Mouse (Mus musculus): ENCODE measurements around the gene Gm21060. TPM values are rescaled to one million over a fixed set of nuclear protein-coding genes. Genes with fewer than 3 reads are reported as not detected.
"Not testable (repeated sequence)": the region's sequence is repeated elsewhere in the genome, so short reads cannot be mapped to it uniquely, and the experiment has no call there.

Gene Gm21060
- polyA plus RNA-seq, 1 experiment from 2014 or later: not detected

GRCm38 (mm10) chr19:61265349-61266245 lies 31.3 kb downstream of the Gm21060 start:
- no peak overlapping the region; the same call in 1 of the 2 replicates for H3K27ac ChIP-seq (replicated peaks)
- H3K4me1 ChIP-seq: no peaks in the 10 kb centered on the region
- no peak overlapping the region for H3K4me3 ChIP-seq
- WGBS: 31% methylated on average over 3 of the region's 3 CpGs
- H3K4me2 ChIP-seq (replicated peaks): no peak overlapping the region
- peak; percentile 19; the same call in 1 of the 2 replicates for ATAC-seq (ENCODE audit: low FRiP score, low read depth)
- H3K9me3 ChIP-seq: no peaks in the 10 kb centered on the region
- no peaks in the 10 kb centered on the region for H3K36me3 ChIP-seq
- no peak overlapping the region; the same call in 1 of the 2 replicates for H3K9ac ChIP-seq (replicated peaks)
- no peaks in the 10 kb centered on the region for H3K27me3 ChIP-seq

DNA sequence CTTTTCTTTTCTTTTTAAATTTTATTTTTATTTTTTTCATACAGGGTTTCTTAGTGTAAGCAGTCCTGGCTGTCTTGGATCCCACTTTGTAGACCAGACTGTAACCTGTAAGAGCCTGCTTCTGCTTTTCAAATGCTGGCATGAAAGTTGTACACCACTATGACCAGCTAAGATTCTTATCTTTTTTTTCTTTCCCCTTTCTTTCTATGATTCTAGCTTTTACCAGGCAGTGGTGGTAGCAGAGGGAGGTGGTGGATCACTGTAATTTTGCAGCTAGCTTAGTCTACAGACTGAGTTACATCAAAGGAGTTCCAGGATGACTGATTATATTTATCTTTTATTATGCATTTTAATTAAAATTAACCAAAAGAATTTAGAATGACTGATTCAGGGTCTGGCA lies 31.9 kb downstream of the Gm21060 start:
- no peak for ATAC-seq (ENCODE audit: low FRiP score, low read depth)
- no peak overlapping the region for H3K27ac ChIP-seq (replicated peaks)
- no peaks in the 10 kb centered on the region for H3K36me3 ChIP-seq
- H3K9ac ChIP-seq (replicated peaks): no peak overlapping the region
- no peak overlapping the region for H3K4me2 ChIP-seq (replicated peaks)
- no peaks in the 10 kb centered on the region for H3K27me3 ChIP-seq
- no peak overlapping the region for H3K4me3 ChIP-seq
- H3K9me3 ChIP-seq: no peaks in the 10 kb centered on the region
- H3K4me1 ChIP-seq: no peaks in the 10 kb centered on the region

DNA sequence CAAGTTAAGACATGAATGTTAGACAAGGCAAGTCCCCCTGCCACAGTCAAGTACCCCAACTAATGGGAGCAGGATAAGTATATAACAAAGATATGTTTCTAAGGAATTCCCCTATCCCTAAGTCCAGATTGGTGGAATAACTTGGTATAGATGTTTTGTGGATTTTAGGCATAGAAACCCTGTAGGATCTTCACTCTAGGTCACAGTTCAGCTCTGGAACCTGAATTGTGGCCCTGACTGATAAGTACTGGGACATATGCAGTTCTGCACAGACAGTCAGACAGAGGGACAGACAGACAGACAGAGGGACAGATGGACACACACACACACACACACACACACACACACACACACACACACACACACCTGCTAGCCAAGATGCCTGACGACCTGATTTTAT lies 32.6 kb downstream of the Gm21060 start:
- Histone ChIP-seq H3K9me3 (no peaks in the 10 kb centered on the region), H3K27me3 (no peaks in the 10 kb centered on the region), H3K36me3 (no peaks in the 10 kb centered on the region), H3K4me3 (no peak overlapping the region), H3K4me2 (replicated peaks) (no peak overlapping the region), H3K4me1 (no peaks in the 10 kb centered on the region), H3K27ac (replicated peaks) (no peak overlapping the region), H3K9ac (replicated peaks) (no peak overlapping the region)
- ATAC-seq (ENCODE audit: low FRiP score, low read depth): no peak
- 88% methylated on average over 1 of the region's 1 CpGs for WGBS

- Histone ChIP-seq H3K4me1 (no peaks in the 10 kb centered on the region), H3K27ac (replicated peaks) (no peak overlapping the region), H3K4me3 (no peak overlapping the region), H3K36me3 (no peaks in the 10 kb centered on the region), H3K9ac (replicated peaks) (no peak overlapping the region), H3K27me3 (no peaks in the 10 kb centered on the region), H3K4me2 (replicated peaks) (no peak overlapping the region), H3K9me3 (no peaks in the 10 kb centered on the region)
- 90% methylated on average over 1 of the region's 1 CpGs for WGBS
- no peak for ATAC-seq (ENCODE audit: low FRiP score, low read depth)
These were observed 35.6 kb downstream of the Gm21060 start for GRCm38 (mm10) chr19:61261241-61261640.

- Histone ChIP-seq H3K4me1 (no peaks in the 10 kb centered on the region), H3K36me3 (no peaks in the 10 kb centered on the region), H3K27me3 (no peaks in the 10 kb centered on the region), H3K4me3 (no peak overlapping the region), H3K9me3 (no peaks in the 10 kb centered on the region), H3K4me2 (replicated peaks) (no peak overlapping the region), H3K27ac (replicated peaks) (no peak overlapping the region), H3K9ac (replicated peaks) (no peak overlapping the region)
- no peak for ATAC-seq (ENCODE audit: low FRiP score, low read depth)
- WGBS: 89% methylated on average over 18 of the region's 18 CpGs
These were observed 39.1 kb downstream of the Gm21060 start for GRCm38 (mm10) chr19:61257733-61258132.

DNA sequence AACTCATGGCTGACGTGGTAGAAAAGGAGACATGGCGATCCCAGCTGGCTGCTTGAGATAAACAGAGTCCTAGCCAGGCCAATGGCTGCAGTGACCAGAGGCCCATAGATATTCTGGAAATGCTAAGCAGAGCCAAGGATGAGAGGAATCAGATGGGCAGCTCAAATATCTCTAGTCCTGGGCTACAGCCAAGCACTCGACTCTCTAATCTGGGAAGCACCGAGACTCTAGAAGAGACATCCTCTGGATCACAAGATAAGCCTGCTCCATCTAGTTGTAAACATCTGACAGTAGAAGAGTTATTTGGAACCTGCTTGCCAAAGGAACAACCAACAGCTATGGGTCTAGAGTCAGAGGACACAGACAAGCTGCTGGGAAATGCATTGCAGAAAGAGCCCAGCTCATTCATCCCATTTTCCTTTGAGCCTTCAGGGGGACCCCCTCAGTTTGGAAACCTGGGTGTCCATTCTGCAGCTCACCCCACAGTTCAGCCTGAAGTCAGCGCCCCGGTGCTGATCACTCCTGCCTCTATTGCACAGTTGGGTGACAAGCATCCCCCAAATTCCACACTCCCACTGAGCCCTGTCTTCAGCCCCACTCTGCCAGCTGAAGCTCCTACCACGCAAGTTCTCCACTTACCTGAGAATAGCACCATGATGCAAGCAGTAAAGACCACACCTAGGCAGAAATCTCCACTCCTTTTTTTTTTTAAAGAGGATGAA lies 40.5 kb downstream of the Gm21060 start:
- H3K36me3 ChIP-seq: no peaks in the 10 kb centered on the region
- H3K4me3 ChIP-seq: no peak overlapping the region
- no peak overlapping the region for H3K27ac ChIP-seq (replicated peaks)
- no peak for ATAC-seq (ENCODE audit: low FRiP score, low read depth)
- no peaks in the 10 kb centered on the region for H3K27me3 ChIP-seq
- no peaks in the 10 kb centered on the region for H3K4me1 ChIP-seq
- H3K9ac ChIP-seq (replicated peaks): no peak overlapping the region
- H3K9me3 ChIP-seq: no peaks in the 10 kb centered on the region
- no peak overlapping the region for H3K4me2 ChIP-seq (replicated peaks)
- WGBS: 94% methylated on average over 7 of the region's 7 CpGs

GRCm38 (mm10) chr19:61247334-61247733 lies 49.5 kb downstream of the Gm21060 start:
- WGBS: 88% methylated on average over 4 of the region's 4 CpGs
- not testable (repeated sequence) for H3K9ac ChIP-seq (replicated peaks); H3K4me1 ChIP-seq; H3K4me2 ChIP-seq (replicated peaks); H3K27me3 ChIP-seq; H3K4me3 ChIP-seq; H3K27ac ChIP-seq (replicated peaks); H3K9me3 ChIP-seq; ATAC-seq (ENCODE audit: low FRiP score, low read depth); H3K36me3 ChIP-seq

Other genes with a start within 250 kb of the Gm21060 start
- 36.2 and 38.7 TPM in 2 replicates for gene Zfp950, start 156.2 kb downstream of the Gm21060 start, polyA plus RNA-seq (2016; fragmentation: Nextera tagmentation; extraction: Ambion mirVana)
- gene Gm7102, start 120.8 kb downstream of the Gm21060 start, polyA plus RNA-seq (2016; fragmentation: Nextera tagmentation; extraction: Ambion mirVana): 0.17 and 0.21 TPM in 2 replicates
- not detected in 2 replicates for gene Gm6020, start 113.2 kb downstream of the Gm21060 start, polyA plus RNA-seq (2016; fragmentation: Nextera tagmentation; extraction: Ambion mirVana)
- 37.9 and 40.1 TPM in 2 replicates for gene Csf2ra, start 68.6 kb downstream of the Gm21060 start, polyA plus RNA-seq (2016; fragmentation: Nextera tagmentation; extraction: Ambion mirVana)